Mouse (Mus musculus) G1E (cell line): ENCODE data around the gene Foxe3.

ENCODE experiments used
- CTCF ChIP-seq: IDR thresholded peaks from 2 replicates; pipeline ENCODE4 v1.5.1; 2012; ENCODE audit warnings: low read depth, low read length, inconsistent platforms, mixed read lengths
- GATA1 ChIP-seq: IDR thresholded peaks from 2 replicates; pipeline ENCODE4 v1.6.1; 2012; ENCODE audit warnings: borderline replicate concordance, low read length, inconsistent platforms, mixed read lengths
- GATA2 ChIP-seq: IDR thresholded peaks from 2 replicates; pipeline ENCODE4 v1.6.1; 2012; ENCODE audit warnings: low read depth, low read length, inconsistent platforms, borderline replicate concordance

DNA sequence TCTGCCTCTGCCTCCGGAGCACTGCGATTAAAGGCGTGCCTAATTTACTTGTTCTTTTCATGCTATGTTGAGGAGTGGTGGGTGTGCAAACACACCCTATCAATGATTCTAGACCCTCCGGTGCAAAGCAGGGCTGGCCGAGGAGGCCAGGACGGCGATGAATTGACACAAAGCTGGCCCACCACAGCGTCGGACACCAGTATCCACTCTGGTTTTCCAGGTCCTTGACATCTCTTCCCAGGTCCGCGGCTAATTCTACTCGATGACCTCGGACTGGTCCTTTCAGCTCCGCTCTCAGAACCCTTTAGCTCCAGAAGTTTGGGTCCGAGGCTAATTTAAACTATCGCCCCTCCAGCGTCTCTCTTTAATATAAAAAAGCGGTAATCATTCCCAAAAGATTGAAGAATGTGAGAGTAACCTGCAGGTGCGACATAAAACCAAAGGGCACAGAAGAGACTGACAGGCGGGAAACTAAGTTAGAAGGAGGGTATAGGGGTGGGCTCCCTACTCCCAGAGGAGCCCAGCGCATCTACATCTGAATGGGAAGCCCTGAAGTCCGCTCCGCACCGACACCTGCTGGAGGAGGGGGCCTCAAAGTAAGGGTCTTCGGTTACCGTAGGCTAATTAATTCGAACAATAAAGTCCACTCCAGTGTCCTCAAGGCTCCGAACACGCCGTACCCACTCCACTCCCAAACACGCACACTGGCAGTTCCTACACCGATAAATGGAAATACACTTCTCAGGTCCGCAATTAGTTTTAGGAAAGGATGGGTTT is 24.8 kb downstream of the Foxe3 start:
- no peak for TF ChIP-seq CTCF
- no peak for TF ChIP-seq GATA1
- TF ChIP-seq GATA2: no peak
